Mouse (Mus musculus) CH12.LX (cell line): ENCODE measurements at regions not wholly inside any gene's neighbourhood (a gene's known extent, or its start where the extent isn't known, plus 50 kb on each side); places are given as distances from the start of the nearest gene placed in this dataset.
A peak's percentile ranks its signal among the peaks of the same experiment; 100 is the strongest.

Experiments used
- DNase-seq: peaks from one replicate; pipeline ENCODE4 v3.0.0-alpha.2; 2013; ENCODE audit errors: extremely low read depth
- H3K27ac ChIP-seq: 2 replicates; pipeline ENCODE4 v1.5.1; 2012; ENCODE audit warnings: low read depth, mild to moderate bottlenecking, control low read depth, moderate library complexity; ENCODE audit not compliant: insufficient read depth
- H3K27me3 ChIP-seq: replicated peaks from 2 replicates; pipeline ENCODE3; 2012; ENCODE audit warnings: inconsistent platforms
- H3K36me3 ChIP-seq, 2 experiments: replicated peaks in 1 of 2; 2 replicates each; pipeline versions ENCODE3 to v1.6.1; 2012; ENCODE audit warnings: inconsistent platforms in 1 of 2, low read length in 1 of 2, mild to moderate bottlenecking in 1 of 2, mixed read lengths in 1 of 2, moderate library complexity in 1 of 2; ENCODE audit not compliant: control insufficient read depth in 1 of 2, insufficient read depth in 1 of 2
- H3K4me1 ChIP-seq, 2 experiments: 2 replicates each; pipeline ENCODE4 v1.6.1; 2012; ENCODE audit warnings: inconsistent platforms in 1 of 2, moderate library complexity in 1 of 2; ENCODE audit not compliant: insufficient read depth in 2 of 2, control insufficient read depth in 1 of 2
- H3K4me2 ChIP-seq: 2 replicates; pipeline ENCODE4 v1.6.1; 2012; ENCODE audit warnings: low read depth, mild to moderate bottlenecking, control low read depth; ENCODE audit not compliant: poor library complexity, insufficient read depth, severe bottlenecking
- H3K4me3 ChIP-seq, 3 experiments: fragments of 150-350 bp in 1 of 3; sonication (generic) in 1 of 3; replicated peaks in 1 of 3; 2 replicates each; pipeline versions ENCODE3 to v1.5.1; 2011 to 2012; ENCODE audit warnings: low read depth in 2 of 3, low read length in 2 of 3, mild to moderate bottlenecking in 2 of 3, moderate library complexity in 2 of 3, control low read depth in 1 of 3, improper control_type of control experiment in 1 of 3, inconsistent platforms in 1 of 3, mixed read lengths in 1 of 3; ENCODE audit not compliant: poor library complexity in 1 of 3
- H3K79me2 ChIP-seq: replicated peaks from 2 replicates; pipeline ENCODE4 v1.6.1; 2012; ENCODE audit warnings: mild to moderate bottlenecking, moderate library complexity; ENCODE audit not compliant: control insufficient read depth, poor library complexity, insufficient read depth, severe bottlenecking; ENCODE audit errors: extremely low read depth
- H3K9ac ChIP-seq: 2 replicates; pipeline ENCODE4 v1.6.1; 2012; ENCODE audit warnings: low read depth, mild to moderate bottlenecking, control low read depth, moderate library complexity; ENCODE audit not compliant: insufficient read depth
- H3K9me3 ChIP-seq: replicated peaks from 2 replicates; pipeline ENCODE3; 2012; ENCODE audit warnings: low read length, inconsistent platforms, mixed read lengths
- CTCF ChIP-seq, 2 experiments: IDR thresholded peaks in 1 of 2; conservative IDR thresholded peaks in 1 of 2; 2 replicates each; pipeline ENCODE4 v1.5.1; 2011 to 2012; ENCODE audit warnings: low read depth in 2 of 2, low read length in 2 of 2, improper control_type of control experiment in 1 of 2, inconsistent platforms in 1 of 2, mild to moderate bottlenecking in 1 of 2, moderate library complexity in 1 of 2
- ELF1 ChIP-seq: IDR thresholded peaks from 2 replicates; pipeline ENCODE4 v1.6.1; 2014; ENCODE audit warnings: low read depth, mild to moderate bottlenecking, inconsistent platforms, low read length, improper control_type of control experiment
- GABPA ChIP-seq: IDR thresholded peaks from 2 replicates; pipeline ENCODE4 v1.6.1; 2012; ENCODE audit warnings: low read depth, low read length, improper control_type of control experiment, inconsistent platforms; ENCODE audit not compliant: insufficient replicate concordance
- JUND ChIP-seq: conservative IDR thresholded peaks from 2 replicates; pipeline ENCODE4 v1.6.1; 2011; ENCODE audit warnings: low read depth, low read length, improper control_type of control experiment
- MAFK ChIP-seq: IDR thresholded peaks from 2 replicates; pipeline ENCODE4 v1.6.1; 2011; ENCODE audit warnings: low read length, improper control_type of control experiment; ENCODE audit not compliant: insufficient replicate concordance
- MEF2A ChIP-seq: IDR thresholded peaks from 2 replicates; pipeline ENCODE4 v1.6.1; 2014; ENCODE audit warnings: low read depth, mild to moderate bottlenecking, inconsistent platforms, low read length, improper control_type of control experiment, borderline replicate concordance
- MXI1 ChIP-seq: IDR thresholded peaks from 2 replicates; pipeline ENCODE4 v1.6.1; 2011; ENCODE audit warnings: mild to moderate bottlenecking, low read depth, low read length, improper control_type of control experiment
- MYC ChIP-seq: IDR thresholded peaks from 2 replicates; pipeline ENCODE4 v1.6.1; 2011; ENCODE audit warnings: low read depth, mild to moderate bottlenecking, improper control_type of control experiment, low read length
- NELFE ChIP-seq: IDR thresholded peaks from 2 replicates; pipeline ENCODE4 v1.6.1; 2011; ENCODE audit warnings: low read depth, low read length, improper control_type of control experiment
- NRF1 ChIP-seq: IDR thresholded peaks from 2 replicates; pipeline ENCODE4 v1.6.1; 2014; ENCODE audit warnings: low read depth, mild to moderate bottlenecking, inconsistent platforms, low read length, improper control_type of control experiment, moderate library complexity
- PAX5 ChIP-seq: IDR thresholded peaks from 2 replicates; pipeline ENCODE4 v1.6.1; 2012; ENCODE audit warnings: low read length, inconsistent platforms, mixed read lengths
- POLR2AphosphoS2 ChIP-seq: IDR thresholded peaks from 2 replicates; pipeline ENCODE4 v1.6.1; 2011; ENCODE audit warnings: low read depth, low read length, improper control_type of control experiment
- RCOR1 ChIP-seq: conservative IDR thresholded peaks from 2 replicates; pipeline ENCODE4 v1.6.1; 2012; ENCODE audit warnings: low read depth, mild to moderate bottlenecking, inconsistent platforms, low read length, improper control_type of control experiment
- SIN3A ChIP-seq: IDR thresholded peaks from 2 replicates; pipeline ENCODE4 v1.6.1; 2012; ENCODE audit warnings: low read length, improper control_type of control experiment, inconsistent platforms
- UBTF ChIP-seq: IDR thresholded peaks from 2 replicates; pipeline ENCODE4 v1.6.1; 2012; ENCODE audit warnings: low read depth, mild to moderate bottlenecking, inconsistent platforms, low read length, improper control_type of control experiment, moderate library complexity
- USF1 ChIP-seq: IDR thresholded peaks from 2 replicates; pipeline ENCODE4 v1.6.1; 2014; ENCODE audit warnings: low read depth, mild to moderate bottlenecking, inconsistent platforms, low read length, improper control_type of control experiment
- ZC3H11A ChIP-seq: IDR thresholded peaks from 2 replicates; pipeline ENCODE4 v1.6.1; 2012; ENCODE audit warnings: low read depth, mild to moderate bottlenecking, inconsistent platforms, low read length, improper control_type of control experiment
- ZMIZ1 ChIP-seq: IDR thresholded peaks from 2 replicates; pipeline ENCODE4 v1.6.1; 2012; ENCODE audit warnings: low read depth, mild to moderate bottlenecking, inconsistent platforms, low read length, improper control_type of control experiment
- dilution Hi-C: fragments of 300-500 bp; cut with MboI; formaldehyde crosslinking; loops from 2 replicates; pipeline ENCODE4 v1.14.3; 2020; ENCODE audit warnings: low sequenced_read_pairs; ENCODE audit not compliant: extremely low pct_unique_long_range_greater_than_20kb, extremely low pct_ligation_motif_present
- in situ Hi-C: fragments of 300-500 bp; cut with MboI; formaldehyde crosslinking; loops from 3 replicates; pipeline ENCODE4 v1.14.3; 2019; ENCODE audit warnings: low sequenced_read_pairs, low pct_ligation_motif_present, low pct_unique_long_range_greater_than_20kb, mixed read lengths

DNA sequence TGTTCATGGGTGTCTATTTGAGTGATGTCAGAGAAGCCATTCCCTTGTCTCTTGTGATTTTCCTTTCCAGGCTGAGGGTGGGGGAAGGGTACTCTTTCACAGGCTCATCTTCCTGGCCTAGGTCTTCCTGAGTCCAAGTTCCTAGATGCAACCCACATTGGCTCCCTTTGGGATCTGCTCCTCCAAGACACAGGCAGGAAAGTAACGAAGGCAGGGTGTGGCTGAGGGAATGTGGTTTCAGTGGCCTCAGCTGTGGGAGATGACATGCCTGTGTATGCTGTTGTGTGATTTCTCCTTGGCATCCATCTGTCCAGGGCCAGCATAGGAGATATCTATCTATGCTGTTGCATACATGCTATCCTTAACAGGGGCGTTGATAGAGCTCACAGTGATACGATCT lies 190.4 kb upstream of the 1700012A03Rik start:
- TF ChIP-seq PAX5 (no peak), NELFE (no peak), UBTF (no peak), MXI1 (no peak), JUND (no peak), GABPA (no peak), RCOR1 (no peak), POLR2AphosphoS2 (no peak)
- Histone ChIP-seq H3K4me1 (no peaks in the 10 kb centered on the region), H3K9ac (no peak overlapping the region), H3K36me3 (no peaks in the 10 kb centered on the region), H3K9me3 (peaks cover under 1% of the 10 kb centered on the region), H3K79me2 (no peaks in the 10 kb centered on the region), H3K4me3 (no peak overlapping the region), H3K4me2 (no peak overlapping the region), H3K27me3 (peaks cover 60% of the 10 kb centered on the region), H3K27ac (no peak overlapping the region)
- DNase-seq: no peak
- dilution Hi-C loops: no loop called here
- in situ Hi-C loops: no loop called here

DNA sequence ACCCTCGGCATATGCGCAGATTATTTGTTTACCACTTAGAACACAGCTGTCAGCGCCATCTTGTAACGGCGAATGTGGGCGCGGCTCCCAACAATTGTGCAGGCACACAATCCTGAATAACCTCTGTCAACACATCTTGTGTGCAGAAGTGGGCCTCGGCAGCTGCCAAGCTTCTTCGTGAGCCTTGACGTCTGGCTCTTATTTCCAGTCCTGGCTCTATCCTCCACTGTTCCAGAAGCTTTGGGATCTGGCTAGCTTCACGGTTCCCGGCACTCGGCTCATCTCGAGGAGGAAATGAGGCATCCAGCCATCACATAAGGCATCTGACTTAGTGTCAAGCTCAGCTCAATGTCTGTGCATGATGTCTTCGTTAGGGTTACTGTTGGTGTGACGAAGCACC lies 195.8 kb upstream of the 1700012A03Rik start:
- DNase-seq: no peak
- no peaks in the 10 kb centered on the region for H3K79me2 ChIP-seq
- in situ Hi-C loops (no loop called here), dilution Hi-C loops (no loop called here)
- H3K4me2 ChIP-seq: no peak overlapping the region
- H3K4me1 ChIP-seq: no peaks in the 10 kb centered on the region
- H3K9ac ChIP-seq: no peak overlapping the region
- no peak for TF ChIP-seq MYC
- no peak for TF ChIP-seq ELF1
- TF ChIP-seq MEF2A: no peak
- no peak for TF ChIP-seq USF1
- TF ChIP-seq ZC3H11A: no peak
- TF ChIP-seq MAFK: no peak
- no peak for TF ChIP-seq SIN3A
- TF ChIP-seq CTCF (conservative IDR thresholded peaks at IDR 0.05 in 1 of 2, IDR thresholded peaks at IDR 0.05 in 1 of 2; ENCODE audit: low read depth in 2 of 2, low read length in 2 of 2): no peak
- no peak overlapping the region for H3K4me3 ChIP-seq
- H3K9me3 ChIP-seq: peaks cover 5% of the 10 kb centered on the region
- peaks cover 29% of the 10 kb centered on the region for H3K27me3 ChIP-seq
- H3K27ac ChIP-seq: no peak overlapping the region
- H3K36me3 ChIP-seq: no peaks in the 10 kb centered on the region

DNA sequence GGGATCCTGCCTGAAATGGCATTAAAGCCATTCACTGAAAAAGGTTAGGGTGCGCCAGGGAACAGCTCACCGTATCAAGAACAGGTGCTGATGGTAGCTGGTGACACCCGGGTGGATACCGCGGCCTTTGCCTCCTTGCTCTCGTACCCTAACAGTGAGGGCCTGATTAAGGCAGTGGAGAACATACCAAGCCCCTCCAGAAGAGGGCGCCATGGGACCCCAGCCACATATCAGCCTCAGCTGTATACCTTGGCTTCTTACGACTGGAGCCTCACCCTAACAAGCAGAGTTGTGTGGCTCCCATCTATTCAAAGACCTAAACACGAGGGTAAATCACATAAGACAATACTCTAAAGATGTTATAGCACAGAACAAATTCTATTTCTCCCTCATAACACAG lies 203.7 kb upstream of the 1700012A03Rik start:
- peaks cover 5% of the 10 kb centered on the region for H3K9me3 ChIP-seq
- no peaks in the 10 kb centered on the region for H3K79me2 ChIP-seq
- DNase-seq: peak; percentile 1
- no peaks in the 10 kb centered on the region for H3K4me1 ChIP-seq
- H3K4me3 ChIP-seq: no peak overlapping the region
- H3K36me3 ChIP-seq: no peaks in the 10 kb centered on the region
- in situ Hi-C loops: no loop called here
- TF ChIP-seq CTCF (conservative IDR thresholded peaks at IDR 0.05 in 1 of 2, IDR thresholded peaks at IDR 0.05 in 1 of 2; ENCODE audit: low read depth in 2 of 2, low read length in 2 of 2): peak in 1 of 2 experiments; percentile 33; a peak in 1 of 4 replicates
- no peak for TF ChIP-seq ZMIZ1
- no peak for TF ChIP-seq NRF1
- H3K27ac ChIP-seq: no peak overlapping the region
- no peak overlapping the region for H3K9ac ChIP-seq
- H3K27me3 ChIP-seq: peaks cover 47% of the 10 kb centered on the region
- no peak overlapping the region for H3K4me2 ChIP-seq
- dilution Hi-C loops: no loop called here
